Comparison of ENCODE assay signal across 8 mouse cellular contexts in the genomic region with DNA sequence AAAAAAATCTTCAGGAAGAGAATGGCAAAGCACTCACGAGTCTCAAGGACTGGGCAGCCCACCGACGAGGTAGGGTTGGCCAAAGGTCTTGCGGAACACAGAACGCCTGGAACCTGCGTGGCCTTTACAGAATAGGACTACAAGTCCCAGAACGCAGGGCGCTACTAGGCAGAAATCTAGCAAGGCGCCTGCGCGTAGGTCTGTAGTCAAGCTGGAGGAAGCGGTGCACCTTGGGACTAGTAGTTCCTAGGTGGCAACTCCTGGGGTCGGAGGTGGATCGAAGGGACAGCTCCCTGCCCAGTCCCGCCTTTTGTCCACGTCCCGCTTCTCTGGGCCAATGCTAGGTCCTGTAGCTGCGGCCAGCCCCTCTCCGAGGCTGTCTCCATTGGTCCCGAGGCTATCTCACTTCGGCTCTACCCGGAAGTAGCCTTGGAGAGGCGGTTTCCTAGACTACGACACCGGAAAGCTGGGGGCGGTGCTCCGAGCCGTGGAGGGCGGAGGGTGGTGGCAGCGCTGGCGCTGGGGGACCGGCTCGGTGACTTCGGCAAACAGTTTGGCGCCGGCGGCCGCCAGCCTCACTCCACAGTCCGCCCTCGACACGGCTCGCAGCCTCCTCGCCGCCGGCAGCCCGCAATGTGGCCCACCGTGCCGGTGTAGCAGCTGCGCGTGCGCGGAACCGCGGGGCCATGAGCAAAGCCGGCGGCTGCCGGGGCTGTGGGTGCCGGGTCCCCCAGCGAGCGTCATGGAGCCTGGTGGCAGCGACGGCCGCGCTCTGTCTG. TPM values are rescaled to one million over a fixed set of nuclear protein-coding genes. Genes with fewer than 3 reads are reported as not detected.
DNase-seq lines count a peak whose midpoint lies in the region; ATAC-seq and TF ChIP-seq lines count a peak whose summit lies in the region.

A gene (plus strand): TSS at position 491 of the 779 bp plus-strand sequence.

- H3K4me2 ChIP-seq in hindbrain, embryonic 13.5 days = peak within 1 kb of the TSS; percentile 93

- DNase-seq in Patski (ENCODE audit: low read depth, low spot score) = peak; percentile 94
- peak; percentile 97 to 98 for DNase-seq in cerebellum, postnatal 14 days
- peak; percentile 97 to 99 for DNase-seq in frontal cortex, postnatal 14 days (ENCODE audit: low spot score in 2 of 2)
- peak; percentile 85 to 93 for DNase-seq in layer of hippocampus, postnatal 25 days (ENCODE audit: extremely low spot score in 1 of 2, low spot score in 1 of 2)
- DNase-seq in lung, postnatal 25 days (ENCODE audit: low spot score) = peak; percentile 100
- peak; percentile 99 for DNase-seq in retina, embryonic 14.5 days (ENCODE audit: low spot score)
- peak; percentile 95 for DNase-seq in thymus, postnatal 4 days

- POLR2A ChIA-PET in Patski (lab: Charles Lee) = interaction anchor here (0.6 to 1.1 kb wide), 4 partner anchors 14 to 1609 kb away, joined by 3 to 6 read pairs (median 4); no protein-coding TSS in a partner anchor

- H3K9me3 ChIP-seq in hindbrain, embryonic 13.5 days = no peaks in the 10 kb centered on the region

- peak within 1 kb of the TSS; percentile 89 for H3K9ac ChIP-seq in hindbrain, embryonic 13.5 days

- peak within 1 kb of the TSS; percentile 73 for H3K4me3 ChIP-seq in hindbrain, embryonic 13.5 days

- peak within 1 kb of the TSS; percentile 92 for H3K27ac ChIP-seq in hindbrain, embryonic 13.5 days

- CTCF ChIA-PET in Patski (lab: Charles Lee) = interaction anchor here (0.8 to 1.7 kb wide), 3 partner anchors 10 to 49 kb away, joined by 3 to 5 read pairs (median 3); no protein-coding TSS in a partner anchor

- H3K4me1 ChIP-seq in hindbrain, embryonic 13.5 days (replicated peaks) = peaks cover 22% of the 10 kb centered on the region

- H3K36me3 ChIP-seq in hindbrain, embryonic 13.5 days = no peaks in the 10 kb centered on the region

- in situ Hi-C loops in Patski (cut with MboI; ENCODE audit: low pct_unique_long_range_greater_than_20kb) = no loop called here

- peak; percentile 100 for ATAC-seq in Patski
- peak; percentile 100 for ATAC-seq in hindbrain, embryonic 13.5 days (ENCODE audit: low FRiP score)

- H3K27me3 ChIP-seq in Patski = no peaks in the 10 kb centered on the region
- no peaks in the 10 kb centered on the region for H3K27me3 ChIP-seq in hindbrain, embryonic 13.5 days

- WGBS in hindbrain, embryonic 13.5 days = under 1% methylated on average over 55 of the region's 64 CpGs

- no peak for TF ChIP-seq CTCF in Patski (IDR thresholded peaks at IDR 0.05)

RNA-seq across cellular contexts. Expression of the gene that starts here (rescaled TPM):
- 34.5 TPM for polyA plus RNA-seq in Patski (2021)
- polyA plus RNA-seq in hindbrain, embryonic 13.5 days (2015; fragmentation: Nextera tagmentation; extraction: Ambion mirVana) = 17.9 and 18.8 TPM in 2 replicates
- total RNA-seq in layer of hippocampus, postnatal 25 days (2021) = 10 to 100 TPM; 38.6 to 38.9 TPM

Comparison
In these comparisons a context has a peak if more than half of its experiments do, and no peak if none do; other contexts are left out.
1. Peak in every context shown above with its lines: DNase-seq, ATAC-seq, H3K4me3 ChIP-seq and H3K27ac ChIP-seq.